Mouse (Mus musculus): ENCODE results near the gene P2ry2.

Gene P2ry2

GRCm38 (mm10) chr7:100950031-100950430, 62.6 kb downstream of the P2ry2 start:
- no peak for DNase-seq (ENCODE audit: low read depth in 2 of 2, low spot score in 2 of 2)
